Mouse (Mus musculus): ENCODE results near the gene Apobec2. TPM values are rescaled to one million over a fixed set of nuclear protein-coding genes. Genes with fewer than 3 reads are reported as not detected.

Gene Apobec2
- total RNA-seq, 2 experiments from 2014 or later, result 411 to 558 TPM

GRCm38 (mm10) chr17:48442745-48443457, 10.2 kb upstream of the Apobec2 start:
- no peak for DNase-seq (ENCODE audit: low spot score)

- DNase-seq (ENCODE audit: low spot score), result peak; percentile 70
Measured at GRCm38 (mm10) chr17:48437421-48437911, 4.7 kb upstream of the Apobec2 start.

- DNase-seq (ENCODE audit: low spot score), result peak; percentile 82
Measured at GRCm38 (mm10) chr17:48436487-48436886, 3.8 kb upstream of the Apobec2 start.

GRCm38 (mm10) chr17:48434479-48434878, 1.7 kb upstream of the Apobec2 start:
- no peak for DNase-seq (ENCODE audit: low spot score)

- no peak for DNase-seq (ENCODE audit: low spot score)
Measured at GRCm38 (mm10) chr17:48433689-48434330, 1.1 kb upstream of the Apobec2 start.

- DNase-seq (ENCODE audit: low spot score), result no peak
Measured at GRCm38 (mm10) chr17:48433006-48433655, 401 bp upstream of the Apobec2 start.

- peak; percentile 41 for DNase-seq (ENCODE audit: low spot score)
Measured at GRCm38 (mm10) chr17:48431054-48431453, 1.7 kb downstream of the Apobec2 start.

- DNase-seq (ENCODE audit: low spot score), result peak; percentile 66
Measured at GRCm38 (mm10) chr17:48430394-48430793, 2.3 kb downstream of the Apobec2 start.

GRCm38 (mm10) chr17:48427852-48428530, 4.7 kb downstream of the Apobec2 start:
- no peak for DNase-seq (ENCODE audit: low spot score)

GRCm38 (mm10) chr17:48426991-48427750, 5.6 kb downstream of the Apobec2 start:
- peak; percentile 69 for DNase-seq (ENCODE audit: low spot score)

- DNase-seq (ENCODE audit: low spot score), result no peak
Measured at GRCm38 (mm10) chr17:48425823-48426612, 6.7 kb downstream of the Apobec2 start.

- no peak for DNase-seq (ENCODE audit: low spot score)
Measured at GRCm38 (mm10) chr17:48424237-48424636, 8.5 kb downstream of the Apobec2 start.

GRCm38 (mm10) chr17:48419571-48419970, 13.2 kb downstream of the Apobec2 start:
- no peak for DNase-seq (ENCODE audit: low spot score)

GRCm38 (mm10) chr17:48418781-48419180, 13.9 kb downstream of the Apobec2 start:
- DNase-seq (ENCODE audit: low spot score), result no peak

GRCm38 (mm10) chr17:48418174-48418573, 14.6 kb downstream of the Apobec2 start:
- no peak for DNase-seq (ENCODE audit: low spot score)

- DNase-seq (ENCODE audit: low spot score), result no peak
Measured at GRCm38 (mm10) chr17:48417521-48417920, 15.2 kb downstream of the Apobec2 start.

- DNase-seq (ENCODE audit: low spot score), result no peak
Measured at GRCm38 (mm10) chr17:48416425-48417195, 16.1 kb downstream of the Apobec2 start.

- no peak for DNase-seq (ENCODE audit: low spot score)
Measured at GRCm38 (mm10) chr17:48416011-48416410, 16.7 kb downstream of the Apobec2 start.

- DNase-seq (ENCODE audit: low spot score), result no peak
Measured at GRCm38 (mm10) chr17:48411241-48411640, 21.5 kb downstream of the Apobec2 start.

Measured in gastrocnemius, adult 18-20 months (tissue).